Mouse (Mus musculus) left cerebral cortex, postnatal 36 days (tissue): ENCODE data around the gene Cryzl2. TPM values are rescaled to one million over a fixed set of nuclear protein-coding genes. Genes with fewer than 3 reads are reported as not detected.
A peak's percentile ranks its signal among the peaks of the same experiment; 100 is the strongest.

ENCODE experiments used
- DNase-seq, 2 experiments: peaks; one replicate each; pipeline ENCODE4 v3.0.0; 2021 to 2022; ENCODE audit warnings: low spot score in 2 of 2, mixed read lengths in 1 of 2
- intact Hi-C: fragments of 180-260 bp; cut with DNase I; formaldehyde crosslinking; loops from one replicate; pipeline ENCODE4 v1.15.1; 2025
- total RNA-seq, 2 experiments: library from RNA; stranded (reverse); gene quantifications; 2 replicates each; pipeline ENCODE4 v1.2.3; 2021

Cryzl2 gene
- 1 to 10 TPM; 4.8 TPM for total RNA-seq

GRCm38 (mm10) chr1:157458421-157459208 lies at the start of gene Cryzl2:
Gene Cryzl2, plus strand, starts transcription at chr1:157458577.
- intact Hi-C loops: no loop called here
- DNase-seq: no peak

- intact Hi-C loops: loop anchor here (2.0 to 5.0 kb wide), 4 partner anchors 35 to 122 kb away; no protein-coding TSS in a partner anchor
- DNase-seq: no peak
Observed at GRCm38 (mm10) chr1:157409648-157410047, 48.7 kb upstream of the Cryzl2 start.

DNA sequence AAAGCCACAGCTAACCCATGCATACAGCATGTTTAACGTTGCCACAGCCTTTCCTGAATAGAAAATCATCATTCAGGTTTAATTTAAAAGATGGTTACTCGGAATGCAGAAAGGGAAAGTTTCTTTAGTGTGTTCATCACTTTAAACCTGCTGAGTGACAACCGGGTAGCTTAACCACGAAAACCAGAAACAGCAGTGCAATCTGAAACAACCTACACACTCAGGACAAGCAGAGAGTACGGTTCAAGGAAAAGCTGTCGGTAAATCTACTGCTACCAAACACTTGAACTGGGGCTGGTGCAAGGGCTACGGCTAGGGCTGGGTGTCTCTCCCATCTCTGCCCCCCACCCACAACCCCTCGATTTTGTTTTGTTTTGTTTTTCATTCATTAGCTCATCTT lies 47.4 kb upstream of the Cryzl2 start:
- no peak for DNase-seq
- intact Hi-C loops: loop anchor here (2.0 to 5.0 kb wide), 4 partner anchors 34 to 124 kb away; no protein-coding TSS in a partner anchor

- DNase-seq: no peak
- intact Hi-C loops: loop anchor here (2.0 to 5.0 kb wide), 4 partner anchors 33 to 124 kb away; no protein-coding TSS in a partner anchor
Observed at GRCm38 (mm10) chr1:157411341-157411710, 47.1 kb upstream of the Cryzl2 start.

DNA sequence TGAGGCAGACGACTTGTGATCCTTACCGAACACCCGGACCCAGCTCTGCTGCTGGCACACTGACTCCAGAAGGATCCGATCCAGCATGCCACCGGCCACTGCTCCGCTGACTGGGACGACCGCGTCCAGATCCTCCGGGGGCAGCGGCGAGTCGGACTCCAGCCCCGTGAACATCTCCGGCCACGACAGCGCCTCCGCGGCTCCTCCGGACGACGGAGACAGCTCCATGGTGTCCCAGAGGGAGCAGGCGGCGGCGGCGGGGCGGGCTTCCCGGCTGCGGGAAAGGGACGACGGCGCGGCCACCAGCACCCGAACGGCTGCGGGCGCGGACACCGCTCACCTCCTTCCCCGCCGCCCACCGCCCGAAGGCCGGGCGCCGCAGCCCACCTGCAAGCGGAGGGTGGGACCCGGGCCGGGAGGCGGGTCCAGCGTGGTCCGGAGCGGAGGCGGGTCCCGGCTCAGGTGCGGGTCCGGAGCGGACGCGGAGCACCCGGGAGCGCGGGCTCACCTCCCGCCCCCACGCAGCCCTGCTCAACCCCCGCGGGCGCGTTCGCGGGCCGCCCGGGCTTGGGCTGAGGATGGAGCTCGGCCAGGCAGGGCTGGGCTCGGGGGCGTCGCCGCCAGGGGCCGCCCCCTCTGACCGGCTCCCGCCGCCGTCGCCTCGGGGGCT lies 46.5 kb upstream of the Cryzl2 start:
- intact Hi-C loops: loop anchor here (2.0 to 5.0 kb wide), 4 partner anchors 33 to 125 kb away; no protein-coding TSS in a partner anchor

DNA sequence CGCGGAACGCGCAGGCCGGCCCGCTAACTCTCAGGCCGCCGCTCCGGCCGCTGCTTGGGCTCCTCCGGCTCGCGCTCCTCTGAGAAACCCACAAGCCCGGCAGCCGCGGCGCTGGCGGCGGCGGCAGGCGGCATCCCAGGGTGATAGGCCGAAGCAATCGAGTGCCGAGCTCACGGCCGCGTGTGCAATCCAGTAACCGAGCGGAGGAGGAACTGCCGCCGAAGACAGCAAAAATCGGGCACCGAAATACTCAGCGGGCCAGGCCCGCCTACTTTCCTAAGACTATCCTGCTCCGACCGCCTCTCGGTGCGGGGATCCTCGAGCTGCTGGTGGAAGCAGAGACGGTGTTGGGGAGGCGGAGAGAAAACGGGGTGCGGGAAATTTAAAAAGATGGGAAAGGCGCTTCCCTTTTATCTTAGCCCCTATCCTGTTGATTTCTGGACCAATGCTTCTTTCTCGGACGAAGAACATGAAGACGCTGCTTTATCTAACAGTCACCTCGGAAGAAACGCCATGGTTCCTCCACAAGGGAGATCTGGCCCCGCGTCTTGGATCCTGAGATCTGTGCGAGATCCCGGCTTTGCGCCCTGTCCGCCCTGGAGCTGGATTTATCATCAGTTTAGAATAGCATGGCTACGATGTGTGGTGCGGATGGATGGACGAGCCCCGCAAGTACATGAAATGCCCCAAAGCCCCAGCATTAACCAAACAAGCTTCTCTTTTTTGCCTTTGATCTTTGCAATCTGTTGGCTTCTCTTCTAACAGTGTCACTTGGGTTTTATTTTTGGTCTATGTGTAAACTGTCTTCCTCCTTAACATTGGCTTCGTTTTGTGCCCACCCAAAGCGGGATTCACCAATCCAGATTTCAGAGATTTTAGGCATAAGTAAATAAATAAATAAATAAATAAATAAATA lies 45.7 kb upstream of the Cryzl2 start, which contains the start of gene Rasal2:
TSS of gene Rasal2 (minus strand) at position 142 of the 916 bp plus-strand sequence.
- intact Hi-C loops: loop anchor here (5.0 kb wide), 3 partner anchors 100 to 125 kb away; no protein-coding TSS in a partner anchor
- peak; percentile 95 to 96 for DNase-seq

More for the DNA sequence above, 46.5 kb upstream of the Cryzl2 start:
- peak in 1 of 2 experiments; percentile 69 for DNase-seq

GRCm38 (mm10) chr1:157415771-157416170 lies 42.6 kb upstream of the Cryzl2 start:
- DNase-seq: no peak
- intact Hi-C loops: no loop called here

DNA sequence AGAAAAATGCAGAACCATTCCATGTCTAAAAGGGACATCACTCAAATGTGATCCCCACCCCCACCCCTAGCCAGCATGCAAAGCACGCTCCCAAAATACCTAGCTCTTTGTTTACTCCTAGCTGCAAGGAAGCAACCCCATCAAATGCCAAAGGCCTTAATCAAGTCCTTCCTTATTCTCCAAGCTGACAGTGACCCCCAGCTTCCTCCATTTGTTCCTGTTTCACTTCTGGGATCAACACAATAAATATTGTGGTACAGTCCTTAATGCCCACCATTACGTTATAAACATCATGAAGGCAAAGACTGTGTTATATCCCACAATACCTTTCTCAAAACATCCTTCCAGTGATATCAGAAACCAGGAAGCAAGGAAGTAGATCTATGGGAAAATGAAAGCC lies 41.7 kb upstream of the Cryzl2 start:
- DNase-seq: no peak
- intact Hi-C loops: no loop called here

- intact Hi-C loops: no loop called here
Observed at GRCm38 (mm10) chr1:157417414-157417813, 41.0 kb upstream of the Cryzl2 start.

GRCm38 (mm10) chr1:157417861-157418260 lies 40.5 kb upstream of the Cryzl2 start:
- intact Hi-C loops: no loop called here
- DNase-seq: no peak

More at GRCm38 (mm10) chr1:157417414-157417813, 41.0 kb upstream of the Cryzl2 start:
- DNase-seq: no peak

DNA sequence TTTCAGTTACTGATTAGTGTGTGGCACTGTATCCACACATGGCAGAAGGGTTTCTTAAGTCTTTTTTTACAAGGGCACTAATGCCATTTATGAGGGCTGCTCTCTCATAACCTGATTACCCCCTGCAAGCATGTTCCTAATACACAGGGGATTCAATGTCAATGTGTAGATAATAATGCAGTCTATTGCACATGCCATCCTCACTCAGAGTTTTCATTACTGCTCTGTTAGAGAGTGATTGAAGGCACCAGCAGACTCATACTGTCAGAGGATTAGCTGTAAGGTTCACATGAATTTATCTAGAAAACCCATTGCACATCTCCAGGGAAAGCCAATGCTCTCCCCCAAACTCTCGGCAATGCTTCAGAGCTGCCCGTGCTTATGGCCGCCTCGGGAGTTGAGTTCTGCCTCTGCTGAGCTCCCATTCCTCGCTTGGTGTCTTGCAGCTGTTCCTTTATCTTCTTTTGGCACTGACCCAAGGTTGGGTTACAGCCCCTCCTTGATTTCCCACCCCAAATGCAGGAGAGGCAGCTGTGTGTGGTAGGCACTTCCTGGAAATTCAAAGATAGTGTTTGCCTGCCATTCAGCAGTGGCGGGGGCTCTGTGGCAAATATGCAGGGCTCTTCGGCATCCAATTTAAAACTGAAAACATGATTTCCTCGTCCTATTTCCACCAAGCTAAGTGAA lies 32.5 kb upstream of the Cryzl2 start:
- no peak for DNase-seq
- intact Hi-C loops: no loop called here

- DNase-seq: no peak
- intact Hi-C loops: no loop called here
Observed at GRCm38 (mm10) chr1:157426933-157427332, 31.4 kb upstream of the Cryzl2 start.

GRCm38 (mm10) chr1:157427604-157428003 lies 30.8 kb upstream of the Cryzl2 start:
- DNase-seq: no peak
- intact Hi-C loops: no loop called here

GRCm38 (mm10) chr1:157428366-157428765 lies 30.0 kb upstream of the Cryzl2 start:
- DNase-seq: no peak
- intact Hi-C loops: no loop called here

GRCm38 (mm10) chr1:157433316-157433715 lies 25.1 kb upstream of the Cryzl2 start:
- intact Hi-C loops: no loop called here
- DNase-seq: peak in 1 of 2 experiments; percentile 55

DNA sequence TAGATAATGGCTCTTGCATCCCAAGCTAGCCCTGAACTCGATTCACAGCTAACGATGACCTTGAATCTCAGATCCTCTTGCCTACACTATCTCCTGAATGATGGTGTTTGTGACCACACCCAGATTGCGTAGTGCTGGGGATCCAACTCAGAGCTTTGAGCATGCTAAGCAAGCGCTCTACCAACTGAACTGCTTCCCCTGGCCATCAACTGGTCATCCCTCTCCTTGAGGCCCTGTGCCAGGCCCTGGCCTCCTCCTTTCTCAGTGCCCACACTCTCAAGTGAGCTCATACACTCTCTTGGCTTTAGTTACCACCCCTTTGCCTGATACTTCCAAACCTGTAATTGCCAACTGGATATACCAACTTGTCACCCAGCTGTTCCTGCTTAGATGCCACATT lies 24.0 kb upstream of the Cryzl2 start:
- intact Hi-C loops: no loop called here
- no peak for DNase-seq

DNA sequence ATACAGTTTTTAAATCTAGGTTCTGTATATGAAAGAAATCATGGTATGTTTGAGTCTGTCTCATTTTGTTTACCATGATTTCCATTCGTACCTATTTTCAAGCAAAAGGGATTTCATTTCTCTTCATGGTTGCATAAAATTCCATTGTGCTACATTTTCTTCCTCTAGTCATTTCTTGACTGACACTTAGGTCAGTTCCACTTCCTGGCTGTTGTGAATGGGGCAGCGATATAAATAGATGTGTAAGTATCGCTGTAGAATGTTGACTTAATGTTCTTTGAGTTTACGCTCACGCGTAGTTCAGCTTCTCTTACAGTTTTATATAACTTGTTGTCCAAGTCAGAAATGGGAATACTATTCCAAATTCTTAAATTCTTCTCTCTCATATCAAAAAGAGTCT lies 22.5 kb upstream of the Cryzl2 start:
- DNase-seq: no peak
- intact Hi-C loops: no loop called here

GRCm38 (mm10) chr1:157438290-157438689 lies 20.1 kb upstream of the Cryzl2 start:
- no peak for DNase-seq
- intact Hi-C loops: no loop called here

- intact Hi-C loops: no loop called here
- no peak for DNase-seq
Observed at GRCm38 (mm10) chr1:157439101-157439500, 19.3 kb upstream of the Cryzl2 start.
